Mouse (Mus musculus) neural tube, embryonic 11.5 days (tissue): Measurements from ENCODE around the gene Pakap. TPM values are rescaled to one million over a fixed set of nuclear protein-coding genes. Genes with fewer than 3 reads are reported as not detected.

Experiments
- ATAC-seq: fragments of 200-750 bp; cut with Nextera tagmentation; 2 replicates; pipeline ENCODE4 v1.8.0; 2017; ENCODE audit warnings: moderate number of reproducible peaks, mild to moderate bottlenecking, moderate TSS enrichment, moderate library complexity; ENCODE audit not compliant: insufficient read depth, low FRiP score, low TSS enrichment
- DNase-seq: peaks from one replicate; pipeline ENCODE4 v3.0.0-alpha.2; 2015; ENCODE audit warnings: low spot score
- H3K27ac ChIP-seq: fragments of 300-500 bp; sonication (generic); 2 replicates; pipeline ENCODE4 v1.5.1; 2014; ENCODE audit warnings: low read depth, mild to moderate bottlenecking, low read length
- H3K27me3 ChIP-seq: fragments of 300-500 bp; sonication (generic); 2 replicates; pipeline ENCODE4 v1.6.1; 2014; ENCODE audit warnings: mild to moderate bottlenecking, low read length, mixed read lengths; ENCODE audit not compliant: control insufficient read depth, insufficient read depth
- H3K36me3 ChIP-seq: fragments of 300-500 bp; sonication (generic); 2 replicates; pipeline ENCODE4 v1.6.1; 2014; ENCODE audit warnings: mild to moderate bottlenecking, low read length, moderate library complexity, mixed read lengths; ENCODE audit not compliant: control insufficient read depth, insufficient read depth
- H3K4me1 ChIP-seq: fragments of 300-500 bp; sonication (generic); 2 replicates; pipeline ENCODE4 v1.6.1; 2014; ENCODE audit warnings: low read length, mixed read lengths; ENCODE audit not compliant: control insufficient read depth, insufficient read depth
- H3K4me2 ChIP-seq: fragments of 300-500 bp; sonication (generic); 2 replicates; pipeline ENCODE4 v1.6.1; 2014; ENCODE audit warnings: low read depth, mild to moderate bottlenecking, moderate library complexity
- H3K4me3 ChIP-seq: fragments of 300-500 bp; sonication (generic); 2 replicates; pipeline ENCODE4 v1.5.1; 2014; ENCODE audit warnings: low read depth, low read length
- H3K9ac ChIP-seq: fragments of 300-500 bp; sonication (generic); 2 replicates; pipeline ENCODE4 v1.6.1; 2014; ENCODE audit warnings: mild to moderate bottlenecking, low read length
- H3K9me3 ChIP-seq: fragments of 300-500 bp; sonication (generic); 2 replicates; pipeline ENCODE4 v1.6.1; 2016; ENCODE audit warnings: low read length; ENCODE audit not compliant: control insufficient read depth
- WGBS: fragments of 180-500 bp; shearing (Covaris S2); extraction: QIAGEN DNeasy Blood & Tissue Kit; methylation state at CpG from one replicate; pipeline ENCODE4 v1.1.7; 2014; 5-methylcytosine and 5-hydroxymethylcytosine counted together
- polyA plus RNA-seq: library from polyadenylated mRNA; unstranded; fragments of >200 nt; fragmentation: Nextera tagmentation; extraction: Ambion mirVana; gene quantifications from 2 replicates; pipeline ENCODE4 v1.2.1, GENCODE M21; 2014

The Pakap gene
- polyA plus RNA-seq, 1 experiment from 2014 or later, result 20.8 TPM

GRCm38 (mm10) chr4:57757997-57758396 lies 190.0 kb downstream of the Pakap start:
- 50% methylated on average over 11 of the region's 11 CpGs for WGBS
- Histone ChIP-seq H3K9me3 (no peaks in the 10 kb centered on the region), H3K4me1 (no peaks in the 10 kb centered on the region), H3K4me3 (no peak overlapping the region), H3K36me3 (no peaks in the 10 kb centered on the region), H3K27me3 (no peaks in the 10 kb centered on the region), H3K4me2 (no peak overlapping the region), H3K27ac (no peak overlapping the region), H3K9ac (no peak overlapping the region)
- DNase-seq (no peak), ATAC-seq (no peak)

- 76% methylated on average over 7 of the region's 7 CpGs for WGBS
- Histone ChIP-seq H3K9me3 (no peaks in the 10 kb centered on the region), H3K27me3 (no peaks in the 10 kb centered on the region), H3K4me2 (no peak overlapping the region), H3K27ac (no peak overlapping the region), H3K9ac (no peak overlapping the region), H3K36me3 (no peaks in the 10 kb centered on the region), H3K4me3 (no peak overlapping the region), H3K4me1 (peaks cover 5% of the 10 kb centered on the region; the same call in 1 of the 2 replicates)
- ATAC-seq (no peak), DNase-seq (no peak)
These were observed 194.4 kb downstream of the Pakap start for GRCm38 (mm10) chr4:57762424-57762823.

GRCm38 (mm10) chr4:57764392-57764791 lies 196.4 kb downstream of the Pakap start:
- Histone ChIP-seq H3K4me2 (no peak overlapping the region), H3K4me3 (no peak overlapping the region), H3K27ac (no peak overlapping the region), H3K27me3 (no peaks in the 10 kb centered on the region), H3K4me1 (peaks cover 5% of the 10 kb centered on the region; the same call in 1 of the 2 replicates), H3K9ac (no peak overlapping the region), H3K36me3 (no peaks in the 10 kb centered on the region), H3K9me3 (no peaks in the 10 kb centered on the region)
- WGBS, result 70% methylated on average over 1 of the region's 1 CpGs
- DNase-seq (no peak), ATAC-seq (no peak)

GRCm38 (mm10) chr4:57764926-57765325 lies 196.9 kb downstream of the Pakap start:
- no peaks in the 10 kb centered on the region for H3K36me3 ChIP-seq
- no peak overlapping the region for H3K9ac ChIP-seq
- DNase-seq, result no peak
- WGBS, result 82% methylated on average over 1 of the region's 1 CpGs
- H3K4me1 ChIP-seq, result peaks cover 5% of the 10 kb centered on the region; the same call in 1 of the 2 replicates
- no peak overlapping the region for H3K4me3 ChIP-seq
- H3K27ac ChIP-seq, result 0 out of 2 replicates have a peak overlapping the region, but pooled peaks have one; percentile 6
- no peak for ATAC-seq
- H3K4me2 ChIP-seq, result no peak overlapping the region
- H3K27me3 ChIP-seq, result no peaks in the 10 kb centered on the region
- no peaks in the 10 kb centered on the region for H3K9me3 ChIP-seq

GRCm38 (mm10) chr4:57765806-57766205 lies 197.8 kb downstream of the Pakap start:
- Histone ChIP-seq H3K27me3 (no peaks in the 10 kb centered on the region), H3K27ac (no peak overlapping the region), H3K4me1 (peaks cover 5% of the 10 kb centered on the region; the same call in 1 of the 2 replicates), H3K9ac (no peak overlapping the region), H3K9me3 (no peaks in the 10 kb centered on the region), H3K4me3 (no peak overlapping the region), H3K4me2 (no peak overlapping the region), H3K36me3 (no peaks in the 10 kb centered on the region)
- 4% methylated on average over 4 of the region's 4 CpGs for WGBS
- DNase-seq (no peak), ATAC-seq (no peak)

- H3K36me3 ChIP-seq, result no peaks in the 10 kb centered on the region
- ATAC-seq, result no peak
- H3K9ac ChIP-seq, result no peak overlapping the region
- H3K4me2 ChIP-seq, result no peak overlapping the region
- WGBS, result 67% methylated on average over 3 of the region's 3 CpGs
- no peak overlapping the region for H3K4me3 ChIP-seq
- no peak for DNase-seq
- peaks cover 5% of the 10 kb centered on the region; the same call in 1 of the 2 replicates for H3K4me1 ChIP-seq
- no peaks in the 10 kb centered on the region for H3K9me3 ChIP-seq
- no peaks in the 10 kb centered on the region for H3K27me3 ChIP-seq
- no peak overlapping the region for H3K27ac ChIP-seq
These were observed 201.0 kb downstream of the Pakap start for GRCm38 (mm10) chr4:57769007-57769406.

- H3K9ac ChIP-seq, result no peak overlapping the region
- no peaks in the 10 kb centered on the region for H3K27me3 ChIP-seq
- no peak overlapping the region for H3K4me3 ChIP-seq
- peaks cover 5% of the 10 kb centered on the region; the same call in 1 of the 2 replicates for H3K4me1 ChIP-seq
- H3K36me3 ChIP-seq, result no peaks in the 10 kb centered on the region
- H3K9me3 ChIP-seq, result no peaks in the 10 kb centered on the region
- DNase-seq (no peak), ATAC-seq (no peak)
- no peak overlapping the region for H3K27ac ChIP-seq
- WGBS, result 60% methylated on average over 4 of the region's 4 CpGs
- H3K4me2 ChIP-seq, result no peak overlapping the region
These were observed 202.3 kb downstream of the Pakap start for GRCm38 (mm10) chr4:57770185-57770823.

GRCm38 (mm10) chr4:57771558-57772219 lies 203.7 kb downstream of the Pakap start:
- no peak for ATAC-seq
- no peak overlapping the region for H3K9ac ChIP-seq

More at GRCm38 (mm10) chr4:57771558-57772219, 203.7 kb downstream of the Pakap start:
- Histone ChIP-seq H3K9me3 (no peaks in the 10 kb centered on the region), H3K4me1 (no peaks in the 10 kb centered on the region), H3K27ac (no peak overlapping the region), H3K27me3 (no peaks in the 10 kb centered on the region), H3K4me2 (no peak overlapping the region), H3K4me3 (no peak overlapping the region), H3K36me3 (no peaks in the 10 kb centered on the region)
- DNase-seq, result no peak
- 93% methylated on average over 2 of the region's 2 CpGs for WGBS
